Comparison of ENCODE assay signal across 16 mouse cellular contexts in the genomic region with DNA sequence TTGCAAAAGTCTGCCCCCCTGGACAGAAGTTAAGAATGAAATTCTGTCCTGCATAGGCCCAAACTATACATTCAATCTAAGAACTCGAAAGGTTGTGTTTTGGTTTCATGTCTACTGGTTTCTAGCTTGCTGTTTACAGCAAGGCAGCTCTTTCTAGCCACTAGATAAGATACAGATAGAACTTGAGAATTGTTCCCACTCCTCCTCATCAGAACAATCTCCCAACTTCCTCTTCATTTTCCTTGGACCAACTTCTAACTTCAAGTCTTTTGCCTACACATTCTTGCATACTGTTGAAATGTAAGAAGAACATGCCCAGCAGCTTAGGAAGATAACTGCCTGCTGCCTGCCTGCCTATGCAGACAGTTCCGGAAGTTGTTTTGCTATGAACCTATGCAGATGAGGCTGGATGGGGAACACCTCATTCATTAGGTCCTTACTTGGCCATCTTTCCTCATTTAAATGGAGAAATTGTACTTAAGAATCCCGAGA.
"Had no signal": no experiment of that assay in that cellular context is flagged by ENCODE, and none has a peak within 500 bp of the region (broad histone marks: within the 10 kb centered on the region; RNA-seq: fewer than 3 reads in every experiment).

No protein-coding gene starts in this region.

- ATAC-seq: midbrain, embryonic 16.5 days had no signal

- H3K27ac ChIP-seq: midbrain, embryonic 10.5 days; midbrain, embryonic 12.5 days; neural tube, embryonic 13.5 days; neural tube, embryonic 15.5 days; stomach, embryonic 15.5 days; stomach, postnatal 0 days had no signal

- H3K4me3 ChIP-seq: midbrain, embryonic 10.5 days; midbrain, embryonic 12.5 days; myocyte; neural tube, embryonic 13.5 days; neural tube, embryonic 15.5 days; stomach, embryonic 15.5 days had no signal

- DNase-seq: lung, adult 18-20 months; lung, embryonic 14.5 days; lung, postnatal 10 days; lung, postnatal 4 days; midbrain, embryonic 14.5 days; thymus, adult 18-20 months; thymus, postnatal 14 days; thymus, postnatal 36 days had no signal
